Mouse (Mus musculus) thymus, postnatal 0 days (tissue): ENCODE measurements around the gene Pigp. TPM values are rescaled to one million over a fixed set of nuclear protein-coding genes. Genes with fewer than 3 reads are reported as not detected.
A peak's percentile ranks its signal among the peaks of the same experiment; 100 is the strongest.
"Not testable (repeated sequence)": the region's sequence is repeated elsewhere in the genome, so short reads cannot be mapped to it uniquely, and the experiment has no call there.

Experiments
- DNase-seq: peaks from one replicate; pipeline ENCODE4 v3.0.0-alpha.2; 2015; ENCODE audit warnings: low spot score
- polyA plus RNA-seq: library from polyadenylated mRNA; unstranded; fragments of >200 nt; fragmentation: Nextera tagmentation; extraction: Ambion mirVana; gene quantifications from 2 replicates; pipeline ENCODE4 v1.2.1, GENCODE M21; 2015

Gene Pigp
- polyA plus RNA-seq, 1 experiment from 2014 or later, result 123 TPM

GRCm38 (mm10) chr16:94360578-94361350 lies 10.9 kb downstream of the Pigp start:
- no peak for DNase-seq

- DNase-seq, result no peak
Observed at GRCm38 (mm10) chr16:94358091-94358490, 13.6 kb downstream of the Pigp start.

GRCm38 (mm10) chr16:94356776-94357494 lies 14.7 kb downstream of the Pigp start:
- no peak for DNase-seq

GRCm38 (mm10) chr16:94356046-94356445 lies 15.6 kb downstream of the Pigp start:
- no peak for DNase-seq

GRCm38 (mm10) chr16:94354450-94354849 lies 17.2 kb downstream of the Pigp start:
- DNase-seq, result peak; percentile 69

- DNase-seq, result no peak
Observed at GRCm38 (mm10) chr16:94350287-94350677, 21.4 kb downstream of the Pigp start.

- no peak for DNase-seq
Observed at GRCm38 (mm10) chr16:94349588-94350286, 21.9 kb downstream of the Pigp start.

- DNase-seq, result no peak
Observed at GRCm38 (mm10) chr16:94348779-94349178, 22.9 kb downstream of the Pigp start.

GRCm38 (mm10) chr16:94347080-94347731 lies 24.4 kb downstream of the Pigp start:
- no peak for DNase-seq

GRCm38 (mm10) chr16:94345733-94346132 lies 25.9 kb downstream of the Pigp start:
- no peak for DNase-seq

- DNase-seq, result not testable (repeated sequence)
Observed at GRCm38 (mm10) chr16:94339164-94340160, 32.2 kb downstream of the Pigp start.

- no peak for DNase-seq
Observed at GRCm38 (mm10) chr16:94335656-94336055, 36.0 kb downstream of the Pigp start.

- peak; percentile 63 for DNase-seq
Observed at GRCm38 (mm10) chr16:94331886-94332252, 39.8 kb downstream of the Pigp start.

- no peak for DNase-seq
Observed at GRCm38 (mm10) chr16:94331233-94331885, 40.3 kb downstream of the Pigp start.

- DNase-seq, result no peak
Observed at GRCm38 (mm10) chr16:94330429-94330828, 41.2 kb downstream of the Pigp start.

- no peak for DNase-seq
Observed at GRCm38 (mm10) chr16:94328881-94329867, 42.5 kb downstream of the Pigp start.

GRCm38 (mm10) chr16:94327781-94328711 lies 43.6 kb downstream of the Pigp start, which contains the start of gene Ripply3:
Gene Ripply3, plus strand, starts transcription at chr16:94328420.
- DNase-seq, result peak; percentile 4
